Mouse (Mus musculus) thymus, adult 2 months (tissue): ENCODE measurements around the gene Crmp1.

Source experiments
- CTCF ChIP-seq: fragments of 200-500 bp; IDR thresholded peaks from 2 replicates; pipeline ENCODE4 v1.5.1; 2012; ENCODE audit warnings: mild to moderate bottlenecking, control low read depth, low read length, moderate library complexity, borderline replicate concordance; ENCODE audit not compliant: control insufficient read depth, poor library complexity, insufficient read depth; ENCODE audit errors: extremely low read depth
- POLR2A ChIP-seq: fragments of 200-500 bp; IDR thresholded peaks from 2 replicates; pipeline ENCODE4 v1.6.1; 2012; ENCODE audit warnings: mild to moderate bottlenecking, low read length, control low read depth, moderate library complexity; ENCODE audit not compliant: control insufficient read depth, poor library complexity, insufficient read depth; ENCODE audit errors: extremely low read depth

DNA sequence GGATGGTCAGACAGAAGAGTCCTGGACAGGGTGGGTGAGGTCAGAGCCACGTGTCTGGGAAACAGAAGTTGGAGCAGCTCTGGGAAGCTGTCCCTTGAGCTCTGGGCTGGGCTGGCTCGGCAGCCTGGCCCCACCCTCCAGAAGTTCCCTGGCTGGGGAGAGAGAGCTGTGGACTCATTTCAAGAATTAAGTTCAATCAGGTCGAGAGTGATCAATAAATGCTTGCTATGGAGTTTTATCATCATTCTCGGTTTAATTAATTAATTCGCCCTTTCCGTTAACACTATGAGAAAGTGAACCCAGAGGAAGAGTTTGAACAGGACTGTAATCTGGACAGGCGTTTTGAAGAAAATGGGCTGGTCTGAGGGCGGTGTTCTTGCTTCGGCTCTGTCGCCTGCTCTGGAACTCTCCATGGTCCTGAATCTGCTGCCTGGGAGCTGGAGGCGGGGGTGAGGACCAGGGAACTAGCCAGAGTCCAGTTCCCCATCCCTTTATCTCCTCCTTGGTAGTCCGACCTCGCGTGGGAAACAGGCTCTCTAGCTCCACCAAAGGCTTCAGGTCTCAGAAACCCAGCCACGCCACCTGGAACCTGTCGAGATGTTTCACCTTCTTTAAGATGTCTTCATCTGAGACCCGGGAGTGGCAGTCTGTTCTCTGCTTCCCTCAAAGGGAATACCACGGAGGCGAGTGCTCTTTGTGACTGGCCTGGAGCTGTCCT is 1.6 kb downstream of the Crmp1 start:
- TF ChIP-seq CTCF (no peak), POLR2A (no peak)
